Mouse (Mus musculus) adrenal gland, adult 18-20 months (tissue): ENCODE measurements around the gene Cd247. TPM values are rescaled to one million over a fixed set of nuclear protein-coding genes. Genes with fewer than 3 reads are reported as not detected.
A peak's percentile ranks its signal among the peaks of the same experiment; 100 is the strongest.

ENCODE experiments used
- DNase-seq, 2 experiments: peaks; one replicate each; pipeline ENCODE4 v3.0.0; 2021 to 2022; ENCODE audit warnings: low spot score in 2 of 2
- total RNA-seq, 2 experiments: library from RNA; stranded (reverse); gene quantifications; 1 replicate in 1 of 2; 2 replicates in 1 of 2; pipeline ENCODE4 v1.2.3; 2021

Cd247 gene
- total RNA-seq, 2 experiments from 2014 or later = 0.20 to 0.74 TPM

GRCm38 (mm10) chr1:165775518-165776294, 12.8 kb upstream of the Cd247 start:
- DNase-seq = peak in 1 of 2 experiments; percentile 15

GRCm38 (mm10) chr1:165779954-165780585, 8.4 kb upstream of the Cd247 start:
- no peak for DNase-seq

- peak; percentile 16 to 37 for DNase-seq
Observed at GRCm38 (mm10) chr1:165780586-165781111, 7.8 kb upstream of the Cd247 start.

- no peak for DNase-seq
Observed at GRCm38 (mm10) chr1:165781426-165781825, 7.1 kb upstream of the Cd247 start.

GRCm38 (mm10) chr1:165781911-165782310, 6.6 kb upstream of the Cd247 start:
- DNase-seq = no peak

- no peak for DNase-seq
Observed at GRCm38 (mm10) chr1:165786296-165786695, 2.2 kb upstream of the Cd247 start.

- DNase-seq = no peak
Observed at GRCm38 (mm10) chr1:165789066-165789660, 682 bp downstream of the Cd247 start.

- DNase-seq = no peak
Observed at GRCm38 (mm10) chr1:165789963-165790362, 1.5 kb downstream of the Cd247 start.

GRCm38 (mm10) chr1:165790461-165791210, 2.2 kb downstream of the Cd247 start:
- DNase-seq = no peak

- DNase-seq = no peak
Observed at GRCm38 (mm10) chr1:165791411-165791810, 2.9 kb downstream of the Cd247 start.

- no peak for DNase-seq
Observed at GRCm38 (mm10) chr1:165801709-165802310, 13.3 kb downstream of the Cd247 start.

- no peak for DNase-seq
Observed at GRCm38 (mm10) chr1:165803107-165803506, 14.6 kb downstream of the Cd247 start.

- no peak for DNase-seq
Observed at GRCm38 (mm10) chr1:165804133-165804532, 15.7 kb downstream of the Cd247 start.

- DNase-seq = no peak
Observed at GRCm38 (mm10) chr1:165810633-165811032, 22.2 kb downstream of the Cd247 start.

- no peak for DNase-seq
Observed at GRCm38 (mm10) chr1:165811170-165811569, 22.7 kb downstream of the Cd247 start.

GRCm38 (mm10) chr1:165812775-165813174, 24.3 kb downstream of the Cd247 start:
- no peak for DNase-seq

GRCm38 (mm10) chr1:165814116-165814515, 25.6 kb downstream of the Cd247 start:
- DNase-seq = no peak

GRCm38 (mm10) chr1:165814521-165815278, 26.2 kb downstream of the Cd247 start:
- DNase-seq = no peak

- no peak for DNase-seq
Observed at GRCm38 (mm10) chr1:165816391-165816790, 27.9 kb downstream of the Cd247 start.

GRCm38 (mm10) chr1:165817264-165817663, 28.8 kb downstream of the Cd247 start:
- DNase-seq = no peak
